Mouse (Mus musculus) E14TG2a.4 (cell line): Measurements from ENCODE around the gene Umodl1.

Experiments
- CTCF ChIP-seq: conservative IDR thresholded peaks from 2 replicates; pipeline ENCODE4 v1.5.1; 2014; ENCODE audit warnings: low read length
- POU5F1 ChIP-seq: IDR thresholded peaks from 2 replicates; pipeline ENCODE4 v1.6.1; 2014; ENCODE audit warnings: low read length, borderline replicate concordance

DNA sequence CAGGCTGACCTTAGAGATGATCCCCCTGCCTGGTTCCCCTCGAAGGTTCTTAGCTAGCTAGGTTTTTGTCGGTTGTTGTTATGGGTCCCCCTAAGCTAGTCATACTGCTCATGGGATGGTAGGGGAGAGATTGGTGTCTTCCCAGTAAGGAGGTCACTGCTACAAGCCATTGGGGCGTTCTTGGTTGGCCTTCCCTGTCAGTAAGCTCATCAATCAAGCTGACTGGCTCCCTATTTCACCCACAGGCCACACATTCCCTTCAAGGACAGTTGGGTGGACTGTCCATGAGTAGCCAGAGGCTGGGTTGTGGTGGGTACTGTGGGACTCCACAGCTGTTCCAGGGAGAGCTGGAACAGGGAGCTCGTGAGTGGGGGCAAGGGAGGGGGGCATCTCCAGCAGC lies 29.1 kb downstream of the Umodl1 start:
- no peak for TF ChIP-seq CTCF
- TF ChIP-seq POU5F1 = no peak
